Mouse (Mus musculus) layer of hippocampus, postnatal 10 days (tissue): ENCODE results near the gene Lrrc55. TPM values are rescaled to one million over a fixed set of nuclear protein-coding genes. Genes with fewer than 3 reads are reported as not detected.
"Not testable (repeated sequence)": the region's sequence is repeated elsewhere in the genome, so short reads cannot be mapped to it uniquely, and the experiment has no call there.

Source experiments
- DNase-seq, 2 experiments: peaks; one replicate each; pipeline ENCODE4 v3.0.0; 2021; ENCODE audit warnings: low spot score in 2 of 2
- long read RNA-seq: library from polyadenylated mRNA; stranded (forward); transcript quantifications from one replicate; pipeline ENCODE4 v2.0.0, GENCODE M21; 2023
- total RNA-seq, 2 experiments: library from RNA; stranded (reverse); gene quantifications; 2 replicates each; pipeline ENCODE4 v1.2.3; 2021

The Lrrc55 gene
- total RNA-seq = 10 to 100 TPM; 40.1 to 43.0 TPM
- long read RNA-seq, partial matches to known transcripts = 0 of 5 reads
- long read RNA-seq, other reads (novel, unspliced or antisense) = 4 of 5 reads

DNA sequence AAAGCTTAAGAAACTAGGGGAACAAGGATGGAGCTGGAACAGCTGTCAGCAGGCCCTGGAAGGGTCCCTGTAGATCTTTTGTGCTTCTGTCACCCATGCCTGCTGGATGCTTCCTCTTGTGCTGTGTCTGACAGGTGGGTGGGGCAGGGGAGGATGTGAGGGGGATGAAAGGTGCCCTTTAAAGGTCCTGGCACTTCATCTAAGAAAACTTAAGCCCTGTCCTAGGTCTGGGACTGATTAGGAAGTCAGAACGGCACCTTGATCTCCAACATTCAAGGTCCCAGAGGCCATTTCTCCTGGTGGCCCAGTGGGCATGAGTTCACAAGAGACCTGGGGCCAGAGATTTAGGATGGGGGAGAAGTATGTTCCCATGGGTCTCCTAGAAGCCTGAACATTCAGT lies at the start of gene Lrrc55:
Gene Lrrc55, minus strand, starts transcription at position 297 of the 400 bp plus-strand sequence.
- DNase-seq = no peak

DNA sequence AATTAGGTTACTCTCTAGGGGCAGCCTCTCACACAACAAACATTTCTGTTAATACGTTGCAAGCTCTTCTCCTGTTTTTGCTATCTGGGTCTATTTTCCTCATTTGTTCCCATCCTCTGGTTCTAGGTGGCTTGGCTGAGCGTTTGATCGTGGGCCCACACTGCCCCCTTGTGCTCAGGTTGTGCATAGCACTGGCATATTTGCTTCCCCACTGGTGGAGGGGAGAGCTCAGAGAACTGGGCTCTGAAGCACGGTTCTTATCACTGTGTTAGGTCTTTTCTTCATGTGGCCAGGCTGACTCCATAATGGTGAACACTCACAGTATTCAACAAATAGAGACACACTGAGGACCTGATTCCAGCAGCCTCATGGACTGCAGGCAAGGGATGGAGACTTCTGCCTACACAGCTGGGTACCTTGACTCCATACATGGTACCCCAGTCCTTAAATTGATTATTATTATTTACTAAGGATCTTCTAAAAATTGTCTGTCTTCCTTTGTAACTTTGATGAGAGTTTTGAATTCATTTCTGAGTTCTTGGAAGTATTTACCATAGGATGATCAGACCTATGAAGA lies 49.6 kb upstream of the Lrrc55 start:
- peak; percentile 93 for DNase-seq

DNA sequence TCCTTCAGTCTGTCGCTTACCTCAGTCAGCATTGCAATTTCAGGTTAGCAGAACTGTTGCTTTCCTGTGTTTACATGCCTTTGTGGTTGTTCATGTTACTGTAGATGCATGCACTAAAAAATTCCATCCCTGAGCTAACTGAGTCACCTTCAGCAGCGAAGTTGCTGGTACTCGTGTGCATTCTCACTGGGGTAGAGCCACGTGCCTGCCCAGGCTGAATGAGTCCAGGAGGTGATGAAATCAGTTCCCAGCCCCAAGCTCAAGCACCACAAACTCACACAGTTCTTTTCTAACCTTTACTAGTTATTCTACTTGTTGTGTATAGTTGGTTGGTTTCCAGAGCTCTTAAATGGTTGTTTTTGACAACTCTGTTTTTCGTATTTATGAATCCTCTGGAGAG lies 48.7 kb upstream of the Lrrc55 start:
- DNase-seq = no peak

DNA sequence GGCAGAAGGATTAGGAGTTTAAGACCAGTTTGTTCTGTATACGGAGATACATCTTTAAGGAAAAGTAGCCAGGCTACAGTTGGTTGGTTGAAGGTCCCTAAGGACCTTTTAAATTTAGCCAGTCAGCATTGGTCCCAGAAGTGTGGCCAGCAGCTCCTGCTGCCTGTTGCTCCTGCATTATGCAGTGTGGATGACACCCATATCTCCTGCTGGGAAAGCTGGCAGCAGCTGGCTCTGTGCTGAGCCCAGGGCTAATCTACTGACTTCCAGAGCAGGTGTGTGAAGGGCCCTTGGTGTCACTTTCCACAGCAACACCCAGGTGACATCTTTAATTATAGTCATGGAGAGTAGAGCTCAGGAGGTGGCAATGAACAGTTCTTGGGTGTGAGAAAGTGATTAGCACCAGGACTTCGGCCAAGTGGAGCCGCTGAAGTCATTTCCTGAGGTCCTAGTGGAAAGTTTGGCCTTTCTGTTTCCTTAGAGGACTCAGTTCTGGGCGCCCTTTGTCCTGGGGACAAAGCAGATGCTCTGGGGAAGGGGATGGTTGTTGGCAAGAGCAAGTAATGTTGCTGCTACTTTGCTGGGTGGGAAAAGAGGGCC lies 41.2 kb upstream of the Lrrc55 start:
- DNase-seq = no peak

DNA sequence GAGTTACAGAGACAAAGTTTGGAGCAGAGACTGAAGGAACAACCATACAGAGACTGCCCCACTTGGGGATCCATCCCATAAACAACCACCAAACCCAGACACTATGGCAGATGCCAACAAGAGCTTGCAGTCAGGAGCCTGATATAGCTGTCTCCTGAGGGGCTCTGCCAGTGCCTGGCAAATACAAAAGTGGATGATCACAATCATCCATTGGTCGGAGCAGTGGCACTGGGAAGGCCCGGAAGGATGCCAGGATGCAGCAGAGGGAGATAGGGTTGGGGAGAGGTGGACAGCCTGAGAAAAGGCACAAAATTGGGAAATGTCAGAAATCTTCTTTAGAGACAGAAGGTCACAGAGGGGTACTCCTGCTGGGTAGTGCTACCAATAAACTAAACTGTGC lies 40.2 kb upstream of the Lrrc55 start:
- not testable (repeated sequence) for DNase-seq

DNA sequence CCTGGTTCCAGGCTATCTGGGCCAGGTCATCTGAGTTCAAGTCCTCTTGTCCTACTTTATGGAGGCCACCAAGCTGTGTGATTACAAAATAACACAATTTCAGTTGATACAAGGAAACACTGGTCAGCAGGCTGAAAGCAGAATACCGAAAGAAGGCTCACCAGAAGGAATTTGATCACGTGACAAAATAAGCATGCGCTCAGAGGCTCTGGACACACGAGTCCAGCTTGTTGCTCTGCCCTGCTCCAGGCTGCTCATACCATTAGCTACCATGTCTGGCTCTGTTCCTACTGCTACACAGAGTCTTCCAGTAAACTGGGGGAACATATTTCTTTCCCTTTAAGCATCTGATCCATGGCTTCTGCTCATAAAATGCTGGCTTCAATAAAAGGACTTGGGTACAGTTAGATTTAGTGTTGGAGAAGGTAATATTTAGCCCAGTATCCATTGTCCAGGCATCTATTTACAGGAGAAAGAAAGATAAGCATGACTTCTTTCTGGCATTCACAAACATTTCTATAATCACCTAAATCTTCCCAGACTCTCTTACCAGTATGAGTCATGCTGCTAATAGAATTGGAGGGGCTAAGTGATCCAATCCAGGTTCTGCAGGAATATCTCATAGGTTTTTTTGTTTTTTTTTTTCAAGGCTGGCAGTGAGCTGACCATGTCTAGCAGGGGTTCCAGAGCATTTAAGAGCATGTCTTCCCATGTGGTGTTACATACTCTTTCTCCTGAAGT lies 33.9 kb upstream of the Lrrc55 start:
- DNase-seq = no peak

DNA sequence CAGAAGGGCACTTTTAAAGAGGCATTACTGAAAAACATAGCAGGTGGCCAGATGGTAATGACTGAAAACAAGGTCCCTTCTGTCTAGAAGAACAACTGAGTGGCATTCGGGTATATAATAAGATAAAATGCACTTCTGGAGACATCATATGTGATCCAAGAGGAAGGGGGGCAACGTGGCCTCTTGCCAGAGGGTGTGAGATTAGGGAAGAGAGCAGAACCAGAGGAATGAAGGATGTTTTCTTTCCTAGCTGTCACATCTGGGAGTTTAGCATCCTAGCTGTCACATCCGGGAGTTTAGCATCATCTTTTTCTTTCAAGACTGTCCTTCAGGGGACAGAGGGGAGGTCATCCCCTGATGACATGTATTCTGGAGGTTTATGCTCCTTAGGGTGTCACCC lies 32.6 kb upstream of the Lrrc55 start:
- no peak for DNase-seq

DNA sequence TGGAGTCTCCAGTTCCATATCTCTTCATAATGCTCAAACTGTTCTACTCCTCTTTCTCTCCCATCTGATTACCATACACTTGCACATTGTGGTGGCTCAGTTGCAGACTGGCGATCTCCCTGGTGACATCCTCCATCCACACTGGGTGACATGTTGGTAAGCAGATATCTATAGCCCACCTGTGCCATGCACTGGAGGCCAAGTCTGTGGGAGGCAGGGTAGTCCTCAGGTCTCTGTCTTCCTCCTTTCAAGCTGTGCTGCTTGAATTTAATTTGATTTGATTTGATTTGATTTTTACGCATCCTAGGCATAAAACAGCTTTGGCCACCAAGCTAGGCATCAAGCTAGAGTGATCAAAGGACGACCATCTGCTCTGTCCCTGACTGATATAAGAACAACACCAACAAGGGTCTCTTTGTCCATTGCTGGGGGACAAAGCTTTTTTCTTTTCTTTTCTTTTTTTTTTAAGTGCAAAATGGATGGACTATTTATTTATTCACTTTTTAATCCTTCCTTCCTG lies 30.9 kb upstream of the Lrrc55 start:
- no peak for DNase-seq

DNA sequence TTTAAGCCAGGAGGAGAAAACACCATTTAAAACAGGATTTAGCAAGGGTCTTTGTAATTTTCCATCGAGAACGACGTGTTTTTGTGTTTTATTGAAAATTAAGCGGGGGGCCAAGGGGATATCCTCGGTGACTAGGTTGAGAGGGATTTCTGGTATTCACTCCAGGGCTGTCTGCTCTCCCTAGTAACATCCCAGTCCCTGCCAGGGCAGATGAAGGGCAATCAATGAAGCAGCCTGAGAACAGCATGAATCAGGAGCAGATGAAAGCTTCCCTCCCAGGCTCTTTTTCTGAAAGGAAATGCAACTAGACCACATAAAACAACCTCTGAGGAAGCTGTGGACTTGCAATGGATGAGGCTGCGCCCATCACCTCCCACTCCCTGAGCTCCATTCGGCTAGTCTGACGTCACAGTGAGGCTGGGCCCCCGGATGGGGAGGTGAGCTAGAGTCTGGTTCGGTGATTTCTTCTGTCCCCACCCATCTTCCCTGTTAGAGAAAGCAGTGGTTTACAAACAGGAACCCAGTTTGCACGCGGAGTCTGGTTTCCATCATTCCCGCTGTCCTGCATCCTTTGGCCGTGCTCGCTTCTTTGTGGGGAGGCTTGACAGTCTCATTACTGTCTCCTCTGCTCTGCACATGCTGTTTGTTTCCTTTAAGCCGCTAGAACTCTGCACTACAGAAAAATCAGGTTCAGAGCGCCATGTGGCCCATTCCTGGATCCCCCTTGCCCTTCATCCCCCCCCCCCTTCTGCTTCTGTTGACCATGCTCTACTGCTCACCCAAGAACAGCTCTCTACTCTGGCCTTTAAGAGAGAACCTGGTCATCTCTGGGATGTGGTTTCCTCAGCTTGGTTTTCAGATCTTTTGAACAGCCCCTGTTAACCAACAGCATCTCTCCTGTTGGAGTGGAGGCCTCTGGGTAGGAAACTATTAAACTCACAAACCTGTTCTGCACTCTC lies 27.5 kb upstream of the Lrrc55 start:
- DNase-seq = no peak

DNA sequence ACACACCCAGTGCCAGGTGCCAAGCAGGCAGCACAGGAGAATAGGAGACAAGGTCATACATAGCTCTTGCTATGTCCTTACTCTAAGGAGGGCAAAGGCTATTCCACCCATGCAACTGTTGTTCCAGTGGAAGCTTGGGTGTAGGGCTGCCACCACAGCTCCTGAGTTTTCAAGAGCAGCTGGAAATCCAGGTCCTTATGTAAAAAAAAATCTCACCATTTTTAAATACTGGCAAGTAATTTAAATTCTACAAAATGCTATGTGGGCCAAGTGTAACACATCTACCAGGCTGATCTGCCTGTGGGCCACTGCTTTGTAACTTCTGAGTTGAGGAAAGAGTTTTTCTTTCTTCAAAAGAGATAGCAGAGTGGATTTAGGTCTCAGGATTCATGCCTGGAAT lies 19.6 kb upstream of the Lrrc55 start:
- DNase-seq = no peak

DNA sequence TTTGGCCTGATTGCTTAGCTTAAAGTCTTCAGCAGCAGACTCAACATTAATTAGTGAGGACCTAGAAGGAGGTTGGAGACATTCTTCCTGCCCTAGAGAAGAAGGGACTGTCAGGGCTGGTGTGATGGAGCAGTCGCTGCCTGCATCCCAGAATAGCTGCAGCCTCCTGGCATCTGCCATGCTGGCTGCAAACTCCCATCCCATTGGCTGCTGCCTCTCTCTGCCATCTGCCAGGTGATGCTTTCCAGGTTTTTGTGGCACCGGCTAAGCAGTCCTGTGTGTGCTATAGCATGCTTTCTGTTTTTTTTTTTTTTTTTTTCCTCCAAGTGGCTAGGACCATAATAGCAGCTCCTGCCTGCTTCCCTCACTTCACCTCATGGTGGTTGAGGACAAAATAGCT lies 16.7 kb upstream of the Lrrc55 start:
- DNase-seq = peak; percentile 64 to 70

DNA sequence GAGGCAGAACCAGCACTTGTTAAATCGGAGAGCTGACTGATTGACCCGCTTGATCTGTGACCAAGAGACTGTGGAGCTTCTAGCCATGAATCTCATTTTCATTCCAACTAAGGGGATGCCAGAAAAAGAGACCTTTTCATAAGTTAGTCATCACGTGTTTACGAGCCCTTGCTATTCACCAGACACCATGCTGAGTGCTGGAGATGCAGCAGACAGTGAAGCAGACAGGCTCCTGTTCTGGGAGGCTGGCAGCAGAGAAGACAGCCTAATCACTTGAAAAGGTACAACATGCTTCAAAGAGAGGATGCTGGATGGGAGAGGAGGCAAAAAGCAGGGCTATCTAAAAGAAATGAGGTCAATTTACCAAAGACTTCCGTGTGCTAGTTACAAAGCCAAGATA lies 12.3 kb upstream of the Lrrc55 start:
- no peak for DNase-seq

DNA sequence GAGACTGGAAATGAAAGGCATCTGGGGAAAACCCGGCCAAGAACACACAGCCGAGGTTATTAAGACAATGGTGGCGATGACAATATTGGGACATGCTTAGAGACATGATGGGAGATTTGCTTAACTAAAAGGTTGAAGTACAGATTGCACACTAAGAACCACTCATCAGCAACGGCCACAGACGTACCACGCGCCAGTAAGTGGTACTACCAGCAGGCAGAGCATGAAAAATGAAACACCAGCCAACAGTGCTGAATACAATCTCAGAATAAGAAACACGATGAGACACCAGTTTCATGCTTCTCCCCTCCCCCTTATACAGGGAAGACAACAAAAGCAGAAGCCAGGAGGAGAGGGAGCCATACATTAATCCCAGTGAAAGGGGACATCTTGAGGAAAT lies 8.2 kb upstream of the Lrrc55 start:
- DNase-seq = no peak

DNA sequence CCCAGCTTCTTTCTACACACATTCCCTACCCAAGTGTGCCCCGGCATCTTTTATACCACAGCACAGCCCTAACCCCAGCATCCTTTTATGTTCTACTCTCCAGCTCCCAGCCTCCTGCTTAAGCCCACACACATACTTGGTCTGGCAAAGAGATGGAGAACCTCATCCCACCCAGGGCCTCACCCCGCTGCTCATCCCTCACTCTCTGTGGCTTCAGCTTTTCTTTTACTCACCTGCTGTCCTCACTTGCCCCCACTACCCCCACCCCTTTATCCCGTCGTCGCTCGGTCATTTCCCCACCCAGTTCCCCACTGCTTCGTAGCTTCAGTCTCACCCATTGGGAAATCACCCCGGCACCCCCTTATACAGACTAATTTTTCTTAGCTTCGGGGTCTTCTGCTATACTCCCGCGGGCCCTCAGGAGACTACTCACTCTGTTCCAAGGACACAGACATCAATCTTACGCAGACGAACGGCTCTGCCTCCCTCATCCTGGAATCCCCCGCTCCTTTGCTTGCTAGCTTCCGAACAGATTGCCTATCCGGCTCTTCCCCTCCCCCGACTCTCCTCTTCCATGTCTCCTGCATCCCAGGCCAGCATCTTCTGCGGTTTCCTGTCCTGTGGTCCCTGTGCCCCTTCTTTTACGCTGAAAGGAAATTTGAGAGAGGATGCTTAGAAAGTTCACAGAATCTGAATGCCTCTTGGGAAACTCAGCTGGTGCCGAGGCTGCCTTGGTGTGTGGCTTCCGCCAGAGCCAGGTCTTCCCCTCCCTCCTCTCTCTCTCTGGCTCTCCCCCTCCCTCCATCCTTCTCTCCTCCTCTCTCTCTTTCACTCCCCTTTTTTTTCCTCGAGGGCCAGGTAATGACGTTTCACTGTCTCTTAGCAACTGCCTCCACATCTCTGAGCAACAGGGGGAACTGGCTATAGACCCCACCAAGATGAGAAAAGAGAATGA lies 1.3 kb upstream of the Lrrc55 start:
- peak; percentile 51 to 56 for DNase-seq

DNA sequence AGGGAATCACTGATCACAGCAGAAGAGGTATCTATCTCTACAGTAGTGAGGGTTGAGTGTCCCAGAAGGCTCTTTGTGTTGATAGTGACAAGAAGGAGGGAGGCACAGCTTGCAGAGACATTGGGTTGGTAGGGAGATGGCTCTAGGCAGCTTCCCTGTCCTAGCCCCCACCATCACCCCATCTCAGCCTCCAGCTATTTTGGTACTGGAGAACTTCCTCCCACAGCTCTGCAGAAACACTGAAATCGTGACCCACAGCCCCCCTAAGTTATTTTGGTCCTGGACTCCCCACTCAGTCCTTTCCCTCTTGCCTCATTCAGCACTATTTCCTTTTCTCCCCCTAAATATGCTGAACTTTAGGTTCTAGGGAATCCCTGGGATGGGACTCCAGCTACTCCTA lies 2.4 kb downstream of the Lrrc55 start:
- DNase-seq = no peak

DNA sequence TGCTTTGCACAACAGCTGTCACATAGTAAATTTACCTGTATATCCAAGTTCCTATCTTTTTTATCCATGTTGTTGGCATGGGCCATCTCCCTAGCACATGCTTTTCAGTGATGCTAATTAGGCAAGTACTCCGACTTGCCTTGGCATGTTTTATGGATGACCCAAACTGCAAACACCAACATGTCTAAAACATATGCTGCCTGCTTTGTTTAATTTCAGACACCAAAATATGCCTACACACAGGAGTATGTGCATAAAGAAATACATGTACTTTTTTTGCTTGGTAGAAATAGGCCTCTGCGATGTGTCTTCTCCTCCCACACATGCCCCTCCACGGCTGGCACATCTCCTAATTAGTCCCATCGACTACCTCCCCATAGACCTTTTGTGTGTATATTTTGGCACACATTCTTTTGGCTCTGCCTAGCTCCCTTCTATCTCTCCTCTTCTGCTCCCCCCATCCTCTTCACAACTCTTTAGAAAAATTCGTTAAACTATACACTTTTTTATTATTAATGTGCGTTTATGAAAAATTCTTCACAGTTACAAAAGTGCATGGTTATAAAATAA lies 9.3 kb downstream of the Lrrc55 start:
- no peak for DNase-seq

DNA sequence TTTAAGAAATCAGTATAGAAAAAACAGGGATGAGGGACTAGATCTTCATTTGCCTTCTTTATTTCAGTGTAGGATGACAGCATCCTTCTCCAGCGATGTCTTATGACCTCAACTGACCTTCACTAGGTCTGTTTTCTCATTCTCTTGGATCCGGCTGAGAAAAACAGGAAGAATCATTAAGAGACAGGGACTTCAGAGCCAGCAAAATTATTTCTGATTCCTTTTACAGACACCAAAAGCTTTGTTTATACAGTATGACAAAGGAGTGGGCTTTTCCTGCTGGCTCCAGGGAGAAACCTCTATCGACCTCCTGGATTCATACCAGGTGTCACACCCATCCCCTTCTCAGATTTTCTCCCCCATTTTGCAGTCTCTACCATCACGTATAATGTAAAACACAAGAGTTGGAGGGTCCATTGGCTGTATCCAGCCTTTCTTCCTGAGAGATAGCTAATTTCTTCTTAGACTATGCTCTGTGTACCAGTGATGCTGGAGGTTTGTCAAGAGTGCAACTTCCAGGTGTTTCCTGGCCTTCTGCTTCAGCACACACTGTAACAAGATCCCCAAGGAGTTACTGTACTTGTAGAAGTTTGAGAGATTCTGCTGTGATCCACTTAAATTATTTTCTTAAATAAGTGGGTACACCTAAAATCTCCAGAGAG lies 18.7 kb downstream of the Lrrc55 start:
- no peak for DNase-seq

DNA sequence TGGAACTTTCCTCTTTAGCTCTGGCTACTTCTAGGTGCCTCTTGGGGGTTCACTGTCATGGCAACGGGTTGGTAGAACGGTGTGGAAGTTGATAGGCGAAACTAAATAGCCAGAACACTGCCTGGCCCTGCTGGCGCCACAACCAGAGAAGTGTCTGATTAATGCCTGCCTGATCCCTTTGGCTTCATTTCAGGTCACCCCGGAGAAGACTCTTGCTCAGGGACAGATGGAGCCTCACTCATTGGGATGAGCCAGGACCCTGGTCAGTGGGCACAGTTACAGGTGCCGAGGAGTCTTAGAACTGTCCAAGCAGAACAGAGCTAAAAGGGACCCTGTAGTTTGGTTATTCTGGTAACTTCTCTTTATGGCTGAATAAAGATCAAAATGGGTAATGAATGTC lies 23.5 kb downstream of the Lrrc55 start:
- DNase-seq = no peak

DNA sequence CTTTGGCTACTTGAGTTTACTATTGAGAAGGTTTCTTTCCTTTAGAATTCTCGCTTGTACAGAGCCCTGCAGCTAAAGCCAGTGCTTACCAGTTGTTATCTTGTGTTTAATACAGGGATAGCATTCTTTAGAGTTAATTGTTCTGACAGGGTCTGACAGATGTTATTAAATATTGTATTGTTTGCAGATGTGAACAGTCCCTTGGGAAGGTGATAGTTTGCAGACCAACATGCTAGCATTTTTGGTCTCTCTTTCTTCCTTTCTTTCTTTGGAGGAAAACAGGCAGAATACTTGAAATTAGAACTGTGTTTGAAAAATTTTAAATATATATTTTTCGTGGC lies 24.3 kb downstream of the Lrrc55 start:
- no peak for DNase-seq
